Mouse (Mus musculus): ENCODE data around the gene Zfp385b. TPM values are rescaled to one million over a fixed set of nuclear protein-coding genes. Genes with fewer than 3 reads are reported as not detected.
A peak's percentile ranks its signal among the peaks of the same experiment; 100 is the strongest.
"Not testable (repeated sequence)": the region's sequence is repeated elsewhere in the genome, so short reads cannot be mapped to it uniquely, and the experiment has no call there.

The Zfp385b gene
- polyA plus RNA-seq, 1 experiment = 1.7 TPM

- TF ChIP-seq POLR2A (IDR thresholded peaks at IDR 0.05; ENCODE audit: low read depth, low read length) = no peak
- no peak for TF ChIP-seq CTCF (IDR thresholded peaks at IDR 0.05; ENCODE audit: borderline replicate concordance, insufficient read depth, low read length)
- H3K4me3 ChIP-seq (ENCODE audit: insufficient read depth, low read length) = no peak overlapping the region
- no peaks in the 10 kb centered on the region for H3K4me1 ChIP-seq (ENCODE audit: control insufficient read depth, insufficient read depth, low read length)
- no peak overlapping the region for H3K27ac ChIP-seq (ENCODE audit: insufficient read depth, low read length)
Measured at GRCm38 (mm10) chr2:77470716-77471115, 348.7 kb downstream of the Zfp385b start.

GRCm38 (mm10) chr2:77461413-77461812 lies 358.0 kb downstream of the Zfp385b start:
- no peak overlapping the region for H3K4me3 ChIP-seq (ENCODE audit: insufficient read depth, low read length)
- TF ChIP-seq CTCF (IDR thresholded peaks at IDR 0.05; ENCODE audit: borderline replicate concordance, insufficient read depth, low read length) (no peak), POLR2A (IDR thresholded peaks at IDR 0.05; ENCODE audit: low read depth, low read length) (no peak)
- H3K27ac ChIP-seq (ENCODE audit: insufficient read depth, low read length) = no peak overlapping the region
- H3K4me1 ChIP-seq (ENCODE audit: control insufficient read depth, insufficient read depth, low read length) = no peaks in the 10 kb centered on the region

DNA sequence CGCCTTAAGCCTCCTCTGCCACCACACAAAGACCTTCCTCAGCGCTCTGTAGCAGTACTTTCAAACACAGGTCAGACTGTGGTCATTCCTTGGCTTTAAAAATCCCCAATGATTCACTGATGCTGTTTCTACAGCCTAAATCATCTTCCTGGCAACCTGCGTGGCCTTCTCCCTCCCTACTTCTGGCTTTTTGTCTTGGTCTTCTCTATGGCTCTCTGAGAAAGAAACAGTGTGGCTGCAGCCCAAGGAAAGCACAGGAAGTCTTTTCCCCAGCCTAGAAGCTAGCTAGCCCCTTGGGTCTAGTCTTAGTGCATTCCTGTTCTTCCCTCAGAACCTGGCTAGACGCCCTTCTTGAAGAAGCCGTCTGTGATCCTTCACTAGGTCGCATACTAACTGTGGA lies 359.4 kb downstream of the Zfp385b start:
- TF ChIP-seq POLR2A (IDR thresholded peaks at IDR 0.05; ENCODE audit: low read depth, low read length) (no peak), CTCF (IDR thresholded peaks at IDR 0.05; ENCODE audit: borderline replicate concordance, insufficient read depth, low read length) (no peak)
- Histone ChIP-seq H3K4me1 (ENCODE audit: control insufficient read depth, insufficient read depth, low read length) (no peaks in the 10 kb centered on the region), H3K4me3 (ENCODE audit: insufficient read depth, low read length) (no peak overlapping the region), H3K27ac (ENCODE audit: insufficient read depth, low read length) (no peak overlapping the region)

GRCm38 (mm10) chr2:77458431-77458830 lies 361.0 kb downstream of the Zfp385b start:
- no peak overlapping the region for H3K4me3 ChIP-seq (ENCODE audit: insufficient read depth, low read length)
- H3K4me1 ChIP-seq (ENCODE audit: control insufficient read depth, insufficient read depth, low read length) = no peaks in the 10 kb centered on the region
- TF ChIP-seq POLR2A (IDR thresholded peaks at IDR 0.05; ENCODE audit: low read depth, low read length) (no peak), CTCF (IDR thresholded peaks at IDR 0.05; ENCODE audit: borderline replicate concordance, insufficient read depth, low read length) (no peak)
- no peak overlapping the region for H3K27ac ChIP-seq (ENCODE audit: insufficient read depth, low read length)

GRCm38 (mm10) chr2:77457120-77457519 lies 362.3 kb downstream of the Zfp385b start:
- Histone ChIP-seq H3K4me1 (ENCODE audit: control insufficient read depth, insufficient read depth, low read length) (no peaks in the 10 kb centered on the region), H3K27ac (ENCODE audit: insufficient read depth, low read length) (no peak overlapping the region), H3K4me3 (ENCODE audit: insufficient read depth, low read length) (no peak overlapping the region)
- TF ChIP-seq CTCF (IDR thresholded peaks at IDR 0.05; ENCODE audit: borderline replicate concordance, insufficient read depth, low read length) (no peak), POLR2A (IDR thresholded peaks at IDR 0.05; ENCODE audit: low read depth, low read length) (no peak)

DNA sequence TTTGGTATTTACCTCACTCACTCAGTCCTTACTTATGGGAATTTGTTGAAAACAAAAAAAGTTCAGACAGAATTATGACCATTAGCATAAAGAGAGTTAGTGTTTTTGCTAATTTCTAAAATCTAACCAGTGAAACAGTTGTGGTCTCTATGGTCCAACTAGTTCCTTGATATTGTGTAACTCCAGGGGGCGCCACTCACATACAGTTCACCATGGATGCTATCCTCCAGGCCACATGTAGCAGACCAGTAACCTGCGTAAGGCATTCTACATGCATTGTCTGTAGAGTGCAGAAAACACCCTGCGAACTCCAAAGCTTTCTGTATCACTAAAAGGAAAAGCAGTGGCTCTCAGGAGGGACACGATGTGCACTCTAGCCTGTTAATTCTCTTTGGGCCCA lies 362.8 kb downstream of the Zfp385b start:
- TF ChIP-seq POLR2A (IDR thresholded peaks at IDR 0.05; ENCODE audit: low read depth, low read length) = no peak
- peak; percentile 29; the same call in 1 of the 2 replicates for TF ChIP-seq CTCF (IDR thresholded peaks at IDR 0.05; ENCODE audit: borderline replicate concordance, insufficient read depth, low read length)
- no peak overlapping the region for H3K4me3 ChIP-seq (ENCODE audit: insufficient read depth, low read length)
- H3K4me1 ChIP-seq (ENCODE audit: control insufficient read depth, insufficient read depth, low read length) = no peaks in the 10 kb centered on the region
- H3K27ac ChIP-seq (ENCODE audit: insufficient read depth, low read length) = no peak overlapping the region

DNA sequence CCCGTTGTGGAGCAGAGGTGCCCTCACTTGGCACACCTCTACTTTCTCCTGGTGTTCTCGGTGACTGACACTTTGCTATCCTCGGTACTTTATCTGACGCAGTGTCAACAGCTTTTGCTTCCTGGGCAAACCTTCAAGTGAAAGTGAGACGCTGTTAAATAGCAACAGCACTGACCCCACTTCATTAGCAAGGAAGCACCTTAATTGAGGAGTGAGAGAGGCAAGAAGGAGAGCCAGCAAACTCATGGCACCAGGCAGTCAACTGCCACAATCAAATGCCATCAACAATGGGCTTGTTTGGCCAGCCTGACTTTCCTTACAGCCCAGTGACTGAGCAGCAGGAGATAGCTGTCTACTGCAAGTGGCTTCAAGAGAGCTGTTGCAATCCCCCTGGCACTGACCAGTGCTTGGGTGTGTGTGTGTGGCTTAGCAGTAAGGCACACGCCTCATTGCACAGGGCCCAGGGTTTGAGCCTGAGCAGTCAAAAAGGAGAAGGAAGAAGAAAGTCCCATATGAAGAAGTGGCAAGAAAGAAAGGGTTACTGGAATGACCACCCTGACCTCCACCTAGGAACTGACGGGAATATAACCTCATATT lies 365.0 kb downstream of the Zfp385b start:
- H3K4me3 ChIP-seq (ENCODE audit: insufficient read depth, low read length) = no peak overlapping the region
- H3K27ac ChIP-seq (ENCODE audit: insufficient read depth, low read length) = no peak overlapping the region
- TF ChIP-seq CTCF (IDR thresholded peaks at IDR 0.05; ENCODE audit: borderline replicate concordance, insufficient read depth, low read length) = no peak
- TF ChIP-seq POLR2A (IDR thresholded peaks at IDR 0.05; ENCODE audit: low read depth, low read length) = no peak
- H3K4me1 ChIP-seq (ENCODE audit: control insufficient read depth, insufficient read depth, low read length) = no peaks in the 10 kb centered on the region

DNA sequence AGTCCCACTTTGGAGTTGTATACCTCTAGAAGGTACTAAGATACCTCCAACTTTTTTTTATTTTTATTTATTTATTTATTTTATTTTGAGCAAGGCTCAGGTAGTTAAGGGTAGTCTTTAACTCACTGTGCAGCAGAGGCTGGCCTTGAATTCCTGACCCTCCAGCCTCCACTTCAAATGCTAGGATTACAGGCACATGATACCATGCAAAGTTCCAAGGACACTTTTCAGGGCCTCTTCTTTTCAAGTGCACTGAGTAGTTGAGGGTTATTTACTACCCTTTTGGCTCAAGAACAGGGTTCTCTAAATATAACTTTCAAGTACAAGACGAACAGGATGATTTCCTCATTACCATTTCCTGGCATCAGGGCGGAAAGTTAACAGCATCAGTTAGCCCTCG lies 365.7 kb downstream of the Zfp385b start:
- H3K27ac ChIP-seq (ENCODE audit: insufficient read depth, low read length) = no peak overlapping the region
- TF ChIP-seq CTCF (IDR thresholded peaks at IDR 0.05; ENCODE audit: borderline replicate concordance, insufficient read depth, low read length) (no peak), POLR2A (IDR thresholded peaks at IDR 0.05; ENCODE audit: low read depth, low read length) (no peak)
- no peaks in the 10 kb centered on the region for H3K4me1 ChIP-seq (ENCODE audit: control insufficient read depth, insufficient read depth, low read length)
- no peak overlapping the region for H3K4me3 ChIP-seq (ENCODE audit: insufficient read depth, low read length)

GRCm38 (mm10) chr2:77450017-77450416 lies 369.4 kb downstream of the Zfp385b start:
- H3K4me3 ChIP-seq (ENCODE audit: insufficient read depth, low read length); H3K27ac ChIP-seq (ENCODE audit: insufficient read depth, low read length); H3K4me1 ChIP-seq (ENCODE audit: control insufficient read depth, insufficient read depth, low read length): not testable (repeated sequence)

DNA sequence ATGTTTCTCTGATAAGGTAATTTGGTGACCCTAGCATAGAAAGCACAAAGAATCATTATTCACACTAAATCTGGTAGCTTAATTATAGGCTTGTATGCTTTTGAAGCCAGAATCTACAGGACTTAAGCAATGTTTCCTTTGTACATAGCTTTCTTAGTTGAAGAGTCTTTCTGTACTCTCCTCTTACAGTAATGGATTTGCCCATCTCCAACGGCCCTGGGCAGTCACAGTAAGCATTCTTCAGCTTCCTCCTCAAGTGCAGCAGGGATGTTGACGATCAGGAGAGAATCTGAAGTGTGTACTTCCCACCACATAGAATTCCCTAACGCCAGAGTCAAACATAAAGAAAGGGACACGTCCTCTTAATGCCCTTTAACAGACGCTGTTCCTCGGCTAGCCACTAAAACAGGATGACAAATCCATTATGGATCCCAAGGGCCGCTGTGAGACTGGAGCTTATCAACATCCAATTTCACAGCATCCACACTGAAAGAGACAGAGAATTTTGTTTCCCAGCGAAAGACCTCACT lies 370.4 kb downstream of the Zfp385b start:
- no peak overlapping the region for H3K27ac ChIP-seq (ENCODE audit: insufficient read depth, low read length)
- H3K4me3 ChIP-seq (ENCODE audit: insufficient read depth, low read length) = no peak overlapping the region
- H3K4me1 ChIP-seq (ENCODE audit: control insufficient read depth, insufficient read depth, low read length) = no peaks in the 10 kb centered on the region
- no peak for TF ChIP-seq CTCF (IDR thresholded peaks at IDR 0.05; ENCODE audit: borderline replicate concordance, insufficient read depth, low read length)
- no peak for TF ChIP-seq POLR2A (IDR thresholded peaks at IDR 0.05; ENCODE audit: low read depth, low read length)

Data from embryonic fibroblast, embryonic 13.5 days (primary cell).